Mouse (Mus musculus) testis, adult 2 months (tissue): ENCODE measurements around the gene Lrp10.

Source experiments
- CTCF ChIP-seq: fragments of 200-500 bp; IDR thresholded peaks from 2 replicates; pipeline ENCODE4 v1.5.1; 2012; ENCODE audit warnings: low read depth, mild to moderate bottlenecking, inconsistent platforms, low read length, moderate library complexity; ENCODE audit not compliant: control insufficient read depth, insufficient read depth, insufficient replicate concordance
- POLR2A ChIP-seq: fragments of 200-500 bp; IDR thresholded peaks from 2 replicates; pipeline ENCODE4 v1.6.1; 2012; ENCODE audit warnings: low read depth, mild to moderate bottlenecking, inconsistent platforms, low read length, moderate library complexity; ENCODE audit not compliant: control insufficient read depth

DNA sequence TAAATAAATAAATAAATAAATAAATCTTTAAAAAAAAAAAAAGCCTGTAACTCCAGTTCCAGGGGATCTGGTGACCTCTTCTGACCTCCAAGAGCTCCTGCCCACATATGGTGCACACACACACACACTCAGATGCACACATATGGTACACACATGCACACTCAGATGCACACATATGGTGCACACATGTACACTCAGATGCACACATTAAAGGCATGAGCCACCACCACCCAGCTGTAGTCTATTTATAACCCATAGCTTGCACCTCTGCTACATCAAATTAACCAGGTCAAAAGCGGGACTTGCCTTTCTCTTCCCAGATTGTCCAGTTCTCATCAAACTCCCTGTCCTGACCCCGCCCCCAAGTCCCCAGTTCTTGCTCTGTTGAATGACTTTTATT, 42.9 kb upstream of the Lrp10 start:
- TF ChIP-seq POLR2A = no peak
- no peak for TF ChIP-seq CTCF
